Mouse (Mus musculus) liver, embryonic 14.5 days (tissue): ENCODE data around the gene Armc8.

Experiments used
- CTCF ChIP-seq: IDR thresholded peaks from 2 replicates; pipeline ENCODE4 v1.5.1; 2016; ENCODE audit warnings: antibody characterized with exemption, low read depth, control low read depth
- EP300 ChIP-seq: IDR thresholded peaks from 2 replicates; pipeline ENCODE4 v1.6.1; 2016; ENCODE audit warnings: antibody characterized with exemption, low read depth

DNA sequence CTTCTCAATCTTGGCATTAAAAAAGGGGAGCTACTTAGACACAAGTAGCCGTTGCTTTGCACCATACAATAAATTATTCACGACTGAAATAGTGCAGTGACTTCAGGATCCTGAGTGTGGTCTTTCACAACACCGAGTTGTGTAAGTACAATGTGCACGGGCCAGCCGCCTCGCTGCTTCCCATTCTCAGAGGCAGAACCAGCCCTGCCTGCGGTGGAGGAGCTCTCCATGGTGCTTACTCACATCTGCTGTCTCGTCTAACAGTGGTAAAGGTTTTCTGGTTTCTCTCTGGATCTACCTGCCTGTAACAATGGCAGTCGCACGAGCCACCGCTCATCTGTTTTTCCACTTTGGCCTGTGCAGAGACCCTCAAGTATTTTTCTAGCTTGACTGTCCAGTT is 5.0 kb downstream of the Armc8 start:
- TF ChIP-seq CTCF (no peak), EP300 (no peak)
